Mouse (Mus musculus): ENCODE data around the gene Jsrp1. TPM values are rescaled to one million over a fixed set of nuclear protein-coding genes. Genes with fewer than 3 reads are reported as not detected.

The Jsrp1 gene
- polyA plus RNA-seq, 1 experiment from 2014 or later: 1.2 TPM

- peaks cover 20% of the 10 kb centered on the region for H3K36me3 ChIP-seq (replicated peaks; ENCODE audit: control insufficient read depth, insufficient read depth, low read depth, low read length)
- peaks cover 5% of the 10 kb centered on the region for H3K27me3 ChIP-seq (ENCODE audit: control insufficient read depth, insufficient read depth, low read length)
- DNase-seq (ENCODE audit: low spot score) (no peak), ATAC-seq (replicated peaks; ENCODE audit: insufficient number of reproducible peaks, low FRiP score, low TSS enrichment, low read depth) (no peak; the same call in 1 of the 2 replicates)
- peaks cover 11% of the 10 kb centered on the region for H3K4me1 ChIP-seq (ENCODE audit: control insufficient read depth, insufficient read depth, low read length)
- no peaks in the 10 kb centered on the region for H3K9me3 ChIP-seq (replicated peaks; ENCODE audit: control insufficient read depth, low read length)
- H3K4me2 ChIP-seq (ENCODE audit: low read depth, low read length): peak overlapping the region; percentile 99
- peak overlapping the region; percentile 74 for H3K9ac ChIP-seq (replicated peaks; ENCODE audit: low read length)
- WGBS: 43% methylated on average over 34 of the region's 34 CpGs
- H3K4me3 ChIP-seq (ENCODE audit: low read depth, low read length): peak overlapping the region; percentile 44
- no peak overlapping the region for H3K27ac ChIP-seq (replicated peaks; ENCODE audit: low read depth, low read length)
These were observed 6.8 kb downstream of the Jsrp1 start for GRCm38 (mm10) chr10:80806341-80807056.

GRCm38 (mm10) chr10:80805925-80806324, 7.4 kb downstream of the Jsrp1 start:
- H3K9me3 ChIP-seq (replicated peaks; ENCODE audit: control insufficient read depth, low read length): no peaks in the 10 kb centered on the region
- H3K27me3 ChIP-seq (ENCODE audit: control insufficient read depth, insufficient read depth, low read length): peaks cover 5% of the 10 kb centered on the region
- peaks cover 20% of the 10 kb centered on the region for H3K36me3 ChIP-seq (replicated peaks; ENCODE audit: control insufficient read depth, insufficient read depth, low read depth, low read length)
- H3K4me3 ChIP-seq (ENCODE audit: low read depth, low read length): no peak overlapping the region
- H3K27ac ChIP-seq (replicated peaks; ENCODE audit: low read depth, low read length): no peak overlapping the region
- WGBS: 20% methylated on average over 3 of the region's 3 CpGs
- peaks cover 11% of the 10 kb centered on the region for H3K4me1 ChIP-seq (ENCODE audit: control insufficient read depth, insufficient read depth, low read length)
- no peak overlapping the region for H3K4me2 ChIP-seq (ENCODE audit: low read depth, low read length)
- H3K9ac ChIP-seq (replicated peaks; ENCODE audit: low read length): no peak overlapping the region
- ATAC-seq (replicated peaks; ENCODE audit: insufficient number of reproducible peaks, low FRiP score, low TSS enrichment, low read depth) (peak; percentile 13; the same call in 1 of the 2 replicates), DNase-seq (ENCODE audit: low spot score) (peak; percentile 74)

GRCm38 (mm10) chr10:80805322-80805721, 8.0 kb downstream of the Jsrp1 start:
- peaks cover 11% of the 10 kb centered on the region for H3K4me1 ChIP-seq (ENCODE audit: control insufficient read depth, insufficient read depth, low read length)
- no peak overlapping the region for H3K9ac ChIP-seq (replicated peaks; ENCODE audit: low read length)
- peaks cover 20% of the 10 kb centered on the region for H3K36me3 ChIP-seq (replicated peaks; ENCODE audit: control insufficient read depth, insufficient read depth, low read depth, low read length)
- 78% methylated on average over 5 of the region's 5 CpGs for WGBS
- no peak for DNase-seq (ENCODE audit: low spot score)
- H3K4me2 ChIP-seq (ENCODE audit: low read depth, low read length): no peak overlapping the region
- no peak overlapping the region for H3K4me3 ChIP-seq (ENCODE audit: low read depth, low read length)
- no peak overlapping the region for H3K27ac ChIP-seq (replicated peaks; ENCODE audit: low read depth, low read length)
- H3K27me3 ChIP-seq (ENCODE audit: control insufficient read depth, insufficient read depth, low read length): peaks cover 5% of the 10 kb centered on the region
- H3K9me3 ChIP-seq (replicated peaks; ENCODE audit: control insufficient read depth, low read length): no peaks in the 10 kb centered on the region
- no peak for ATAC-seq (replicated peaks; ENCODE audit: insufficient number of reproducible peaks, low FRiP score, low TSS enrichment, low read depth)

- Histone ChIP-seq H3K36me3 (replicated peaks; ENCODE audit: control insufficient read depth, insufficient read depth, low read depth, low read length) (peaks cover 20% of the 10 kb centered on the region), H3K27ac (replicated peaks; ENCODE audit: low read depth, low read length) (no peak within 1 kb of the TSS), H3K9ac (replicated peaks; ENCODE audit: low read length) (no peak within 1 kb of the TSS), H3K9me3 (replicated peaks; ENCODE audit: control insufficient read depth, low read length) (no peaks in the 10 kb centered on the region), H3K4me3 (ENCODE audit: low read depth, low read length) (no peak within 1 kb of the TSS), H3K4me1 (ENCODE audit: control insufficient read depth, insufficient read depth, low read length) (peaks cover 11% of the 10 kb centered on the region), H3K4me2 (ENCODE audit: low read depth, low read length) (no peak within 1 kb of the TSS), H3K27me3 (ENCODE audit: control insufficient read depth, insufficient read depth, low read length) (peaks cover 5% of the 10 kb centered on the region)
- ATAC-seq (replicated peaks; ENCODE audit: insufficient number of reproducible peaks, low FRiP score, low TSS enrichment, low read depth) (no peak), DNase-seq (ENCODE audit: low spot score) (no peak)
- 64% methylated on average over 6 of the region's 6 CpGs for WGBS
These were observed 8.4 kb downstream of the Jsrp1 start, which contains the start of gene Amh for GRCm38 (mm10) chr10:80804916-80805315. Amh (plus strand) TSS chr10:80805243.

GRCm38 (mm10) chr10:80804340-80804739, 9.0 kb downstream of the Jsrp1 start:
- H3K4me3 ChIP-seq (ENCODE audit: low read depth, low read length): no peak overlapping the region
- H3K36me3 ChIP-seq (replicated peaks; ENCODE audit: control insufficient read depth, insufficient read depth, low read depth, low read length): peaks cover 20% of the 10 kb centered on the region
- H3K27me3 ChIP-seq (ENCODE audit: control insufficient read depth, insufficient read depth, low read length): peaks cover 5% of the 10 kb centered on the region
- DNase-seq (ENCODE audit: low spot score) (no peak), ATAC-seq (replicated peaks; ENCODE audit: insufficient number of reproducible peaks, low FRiP score, low TSS enrichment, low read depth) (no peak)
- 100% methylated on average over 2 of the region's 2 CpGs for WGBS
- peaks cover 11% of the 10 kb centered on the region for H3K4me1 ChIP-seq (ENCODE audit: control insufficient read depth, insufficient read depth, low read length)
- H3K27ac ChIP-seq (replicated peaks; ENCODE audit: low read depth, low read length): no peak overlapping the region
- no peak overlapping the region for H3K4me2 ChIP-seq (ENCODE audit: low read depth, low read length)
- H3K9ac ChIP-seq (replicated peaks; ENCODE audit: low read length): no peak overlapping the region
- no peaks in the 10 kb centered on the region for H3K9me3 ChIP-seq (replicated peaks; ENCODE audit: control insufficient read depth, low read length)

GRCm38 (mm10) chr10:80802996-80803395, 10.3 kb downstream of the Jsrp1 start:
- WGBS: 97% methylated on average over 3 of the region's 3 CpGs
- no peak for ATAC-seq (replicated peaks; ENCODE audit: insufficient number of reproducible peaks, low FRiP score, low TSS enrichment, low read depth)
- Histone ChIP-seq H3K4me3 (ENCODE audit: low read depth, low read length) (no peak overlapping the region), H3K4me2 (ENCODE audit: low read depth, low read length) (no peak overlapping the region), H3K36me3 (replicated peaks; ENCODE audit: control insufficient read depth, insufficient read depth, low read depth, low read length) (peaks cover 20% of the 10 kb centered on the region), H3K4me1 (ENCODE audit: control insufficient read depth, insufficient read depth, low read length) (peaks cover 9% of the 10 kb centered on the region), H3K27me3 (ENCODE audit: control insufficient read depth, insufficient read depth, low read length) (peaks cover 2% of the 10 kb centered on the region; the same call in 1 of the 2 replicates), H3K9ac (replicated peaks; ENCODE audit: low read length) (no peak overlapping the region), H3K27ac (replicated peaks; ENCODE audit: low read depth, low read length) (no peak overlapping the region), H3K9me3 (replicated peaks; ENCODE audit: control insufficient read depth, low read length) (no peaks in the 10 kb centered on the region)
- DNase-seq (ENCODE audit: low spot score): no peak

- peaks cover 2% of the 10 kb centered on the region; the same call in 1 of the 2 replicates for H3K27me3 ChIP-seq (ENCODE audit: control insufficient read depth, insufficient read depth, low read length)
- H3K36me3 ChIP-seq (replicated peaks; ENCODE audit: control insufficient read depth, insufficient read depth, low read depth, low read length): peaks cover 20% of the 10 kb centered on the region
- no peak for ATAC-seq (replicated peaks; ENCODE audit: insufficient number of reproducible peaks, low FRiP score, low TSS enrichment, low read depth)
- H3K4me1 ChIP-seq (ENCODE audit: control insufficient read depth, insufficient read depth, low read length): peaks cover 9% of the 10 kb centered on the region
- H3K4me2 ChIP-seq (ENCODE audit: low read depth, low read length): no peak overlapping the region
- no peaks in the 10 kb centered on the region for H3K9me3 ChIP-seq (replicated peaks; ENCODE audit: control insufficient read depth, low read length)
- no peak for DNase-seq (ENCODE audit: low spot score)
- H3K9ac ChIP-seq (replicated peaks; ENCODE audit: low read length): no peak overlapping the region
- no peak overlapping the region for H3K27ac ChIP-seq (replicated peaks; ENCODE audit: low read depth, low read length)
- no peak overlapping the region for H3K4me3 ChIP-seq (ENCODE audit: low read depth, low read length)
- 89% methylated on average over 10 of the region's 10 CpGs for WGBS
These were observed 10.9 kb downstream of the Jsrp1 start for GRCm38 (mm10) chr10:80802204-80802912.

GRCm38 (mm10) chr10:80799070-80799566, 14.2 kb downstream of the Jsrp1 start:
- peak overlapping the region; percentile 96 for H3K27ac ChIP-seq (replicated peaks; ENCODE audit: low read depth, low read length)
- peak overlapping the region; percentile 94 for H3K9ac ChIP-seq (replicated peaks; ENCODE audit: low read length)
- WGBS: 4% methylated on average over 18 of the region's 18 CpGs
- no peak for ATAC-seq (replicated peaks; ENCODE audit: insufficient number of reproducible peaks, low FRiP score, low TSS enrichment, low read depth)
- peak overlapping the region; percentile 81 for H3K4me2 ChIP-seq (ENCODE audit: low read depth, low read length)
- no peaks in the 10 kb centered on the region for H3K9me3 ChIP-seq (replicated peaks; ENCODE audit: control insufficient read depth, low read length)
- DNase-seq (ENCODE audit: low spot score): no peak
- H3K36me3 ChIP-seq (replicated peaks; ENCODE audit: control insufficient read depth, insufficient read depth, low read depth, low read length): peaks cover 16% of the 10 kb centered on the region
- peak overlapping the region; percentile 87 for H3K4me3 ChIP-seq (ENCODE audit: low read depth, low read length)
- H3K4me1 ChIP-seq (ENCODE audit: control insufficient read depth, insufficient read depth, low read length): no peaks in the 10 kb centered on the region
- no peaks in the 10 kb centered on the region for H3K27me3 ChIP-seq (ENCODE audit: control insufficient read depth, insufficient read depth, low read length)

All from embryonic facial prominence, embryonic 11.5 days (tissue).